Mouse (Mus musculus) embryonic fibroblast, embryonic 13.5 days (primary cell): ENCODE measurements around the gene Cd33.

ENCODE experiments used
- CTCF ChIP-seq: IDR thresholded peaks from 2 replicates; pipeline ENCODE4 v1.5.1; 2011; ENCODE audit warnings: mild to moderate bottlenecking, control low read depth, low read length, moderate library complexity, borderline replicate concordance; ENCODE audit not compliant: insufficient read depth
- POLR2A ChIP-seq: IDR thresholded peaks from 2 replicates; pipeline ENCODE4 v1.6.1; 2011; ENCODE audit warnings: low read depth, mild to moderate bottlenecking, control low read depth, low read length, moderate library complexity

DNA sequence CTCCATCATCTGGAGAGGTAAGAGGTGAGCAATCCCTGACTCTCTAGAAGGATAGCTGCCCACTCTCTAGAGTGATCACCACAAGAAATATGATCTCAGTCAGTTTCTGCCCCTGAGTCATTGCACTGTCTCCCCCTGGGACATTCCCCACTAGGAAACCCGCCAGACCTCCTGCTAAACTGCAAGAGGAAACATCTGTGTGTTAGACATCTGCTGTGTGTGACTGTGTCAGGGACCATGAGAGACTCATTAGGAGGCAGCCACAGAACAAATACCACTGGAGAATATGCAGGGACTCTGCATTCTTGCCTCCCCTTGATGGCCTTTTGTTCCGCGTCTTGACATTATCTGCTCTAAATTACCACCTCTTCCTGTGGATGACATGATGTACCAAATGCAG is 10.3 kb upstream of the Cd33 start:
- TF ChIP-seq POLR2A (no peak), CTCF (no peak)
